In the genomic region with DNA sequence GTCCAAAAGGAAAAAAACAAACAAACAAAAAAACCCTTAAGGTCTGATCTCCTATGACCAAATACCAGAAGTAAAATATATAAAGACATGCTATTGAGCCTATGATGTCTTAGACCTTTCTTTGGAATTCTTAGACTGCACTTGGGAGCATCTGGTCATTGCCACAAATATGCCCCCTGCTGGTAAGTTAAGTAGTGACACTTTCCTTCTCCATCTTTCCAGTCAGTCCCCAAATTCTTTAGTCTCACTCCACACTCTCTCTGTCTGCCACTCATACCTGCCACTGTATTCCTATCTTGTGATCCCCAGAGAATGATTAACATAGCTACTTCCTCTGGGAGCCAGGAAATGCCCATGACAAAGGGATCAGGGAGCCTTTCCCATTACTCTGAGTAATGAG, we compare ENCODE assay signal across 8 mouse cellular contexts. TPM values are rescaled to one million over a fixed set of nuclear protein-coding genes. Genes with fewer than 3 reads are reported as not detected.
DNase-seq lines count a peak whose midpoint lies in the region; ATAC-seq and TF ChIP-seq lines count a peak whose summit lies in the region.

No protein-coding gene starts in this region.

- DNase-seq in frontal cortex, postnatal 10 days (ENCODE audit: low spot score in 2 of 2) = no peak
- DNase-seq in liver, embryonic 14.5 days (ENCODE audit: low read depth in 3 of 3, low spot score in 3 of 3) = no peak
- no peak for DNase-seq in liver, embryonic 11.5 days (ENCODE audit: low spot score)
- DNase-seq in MN1 (ENCODE audit: low spot score) = peak; percentile 58
- DNase-seq in forelimb bud, embryonic 11.5 days (ENCODE audit: low read depth, low spot score) = peak; percentile 56
- no peak for DNase-seq in stomach, postnatal 0 days (ENCODE audit: low spot score)

- peak; percentile 26; the same call in 1 of the 2 replicates for ATAC-seq in frontal cortex, adult (ENCODE audit: low TSS enrichment)
- ATAC-seq in liver, embryonic 14.5 days (ENCODE audit: insufficient read depth) = no peak
- ATAC-seq in liver, embryonic 11.5 days (replicated peaks; ENCODE audit: low FRiP score) = no peak
- no peak for ATAC-seq in stomach, postnatal 0 days (ENCODE audit: low FRiP score, low TSS enrichment)
- ATAC-seq in monocyte, adult 5-6 weeks (replicated peaks; ENCODE audit: insufficient number of reproducible peaks, low FRiP score, low TSS enrichment, poor library complexity, severe bottlenecking) = no peak

- no peaks in the 10 kb centered on the region for H3K9me3 ChIP-seq in liver, embryonic 14.5 days (ENCODE audit: control insufficient read depth, low read length)
- H3K9me3 ChIP-seq in liver, embryonic 11.5 days (ENCODE audit: control insufficient read depth, low read length) = no peaks in the 10 kb centered on the region
- H3K9me3 ChIP-seq in stomach, postnatal 0 days (ENCODE audit: control insufficient read depth, low read length) = no peaks in the 10 kb centered on the region

- no peak for TF ChIP-seq EP300 in liver, embryonic 14.5 days (IDR thresholded peaks at IDR 0.05; ENCODE audit: low read depth)
- no peak for TF ChIP-seq EP300 in stomach, postnatal 0 days (optimal IDR thresholded peaks at IDR 0.05)

- peak; percentile 75 for TF ChIP-seq CTCF in liver, embryonic 14.5 days (IDR thresholded peaks at IDR 0.05; ENCODE audit: low read depth)
- TF ChIP-seq CTCF in stomach, postnatal 0 days (IDR thresholded peaks at IDR 0.05; ENCODE audit: low read depth) = peak; percentile 85

- H3K36me3 ChIP-seq in liver, embryonic 14.5 days (replicated peaks; ENCODE audit: control insufficient read depth, insufficient read depth, low read depth) = no peaks in the 10 kb centered on the region
- H3K36me3 ChIP-seq in liver, embryonic 11.5 days (ENCODE audit: control insufficient read depth, insufficient read depth, low read length) = no peaks in the 10 kb centered on the region
- no peaks in the 10 kb centered on the region for H3K36me3 ChIP-seq in stomach, postnatal 0 days (ENCODE audit: control insufficient read depth, insufficient read depth, low read length)

- no peak overlapping the region for H3K27ac ChIP-seq in liver, embryonic 14.5 days
- H3K27ac ChIP-seq in liver, embryonic 11.5 days (ENCODE audit: low read depth, low read length) = no peak overlapping the region
- no peak overlapping the region for H3K27ac ChIP-seq in stomach, postnatal 0 days (replicated peaks)

- H3K9ac ChIP-seq in liver, embryonic 14.5 days (replicated peaks) = no peak overlapping the region
- H3K9ac ChIP-seq in liver, embryonic 11.5 days (ENCODE audit: low read depth, low read length) = no peak overlapping the region
- H3K9ac ChIP-seq in stomach, postnatal 0 days (ENCODE audit: low read length) = no peak overlapping the region

- no peak overlapping the region for H3K4me3 ChIP-seq in liver, embryonic 14.5 days (ENCODE audit: insufficient read depth in 1 of 2, low read depth in 2 of 2, low read length in 2 of 2)
- no peak overlapping the region for H3K4me3 ChIP-seq in liver, embryonic 11.5 days (ENCODE audit: low read depth, low read length)
- no peak overlapping the region for H3K4me3 ChIP-seq in stomach, postnatal 0 days (ENCODE audit: low read depth, low read length)

- H3K4me1 ChIP-seq in liver, embryonic 14.5 days (replicated peaks; ENCODE audit: control insufficient read depth in 2 of 2, insufficient read depth in 2 of 2, low read length in 1 of 2) = 0 out of 4 replicates have a peak, but pooled peaks cover 0 to 2% of the 10 kb centered on the region in 2 experiments
- peaks cover 10% of the 10 kb centered on the region for H3K4me1 ChIP-seq in liver, embryonic 11.5 days (replicated peaks; ENCODE audit: control insufficient read depth, insufficient read depth, low read length)
- H3K4me1 ChIP-seq in stomach, postnatal 0 days (replicated peaks; ENCODE audit: control insufficient read depth, insufficient read depth) = no peaks in the 10 kb centered on the region

- H3K27me3 ChIP-seq in liver, embryonic 14.5 days (ENCODE audit: control insufficient read depth, insufficient read depth, low read length) = peaks cover 23% of the 10 kb centered on the region
- peaks cover 23% of the 10 kb centered on the region for H3K27me3 ChIP-seq in liver, embryonic 11.5 days (replicated peaks; ENCODE audit: control insufficient read depth, insufficient read depth, low read length)
- no peaks in the 10 kb centered on the region for H3K27me3 ChIP-seq in stomach, postnatal 0 days (ENCODE audit: control insufficient read depth, insufficient read depth, low read length)

- no peak overlapping the region for H3K4me2 ChIP-seq in liver, embryonic 14.5 days (ENCODE audit: low read depth)
- no peak overlapping the region for H3K4me2 ChIP-seq in liver, embryonic 11.5 days
- H3K4me2 ChIP-seq in stomach, postnatal 0 days (replicated peaks; ENCODE audit: low read depth) = no peak overlapping the region

RNA-seq across cellular contexts. Expression of gene Myoz1, which starts 2.0 kb away (rescaled TPM):
- polyA plus RNA-seq in liver, embryonic 14.5 days (2012; rRNA removed) = 0.04 and 0.10 TPM in 2 replicates
- polyA plus RNA-seq in liver, embryonic 14.5 days (2014; fragmentation: Nextera tagmentation; extraction: Ambion mirVana) = 0.14 TPM in 1 of 2 replicates, not detected in the other
- polyA plus RNA-seq in liver, embryonic 11.5 days (2014; fragmentation: Nextera tagmentation; extraction: Ambion mirVana) = 0.23 and 0.95 TPM in 2 replicates
- 0.10 TPM in 1 of 2 replicates, not detected in the other for polyA plus RNA-seq in stomach, postnatal 0 days (2015; fragmentation: Nextera tagmentation; extraction: Ambion mirVana)
- 1.1 TPM in 1 of 3 replicates, not detected in the others for total RNA-seq in monocyte, adult 5-6 weeks (2017)

RNA-seq across cellular contexts. Expression of gene Synpo2l, which starts 9.8 kb away (rescaled TPM):
- 0.02 TPM in 2 replicates for polyA plus RNA-seq in liver, embryonic 14.5 days (2012; rRNA removed)
- 0.09 TPM in 1 of 2 replicates, not detected in the other for polyA plus RNA-seq in liver, embryonic 14.5 days (2014; fragmentation: Nextera tagmentation; extraction: Ambion mirVana)
- polyA plus RNA-seq in liver, embryonic 11.5 days (2014; fragmentation: Nextera tagmentation; extraction: Ambion mirVana) = 0.68 and 1.5 TPM in 2 replicates
- polyA plus RNA-seq in stomach, postnatal 0 days (2015; fragmentation: Nextera tagmentation; extraction: Ambion mirVana) = 0.30 and 0.42 TPM in 2 replicates
- not detected in 3 replicates for total RNA-seq in monocyte, adult 5-6 weeks (2017)

RNA-seq across cellular contexts. Expression of gene Sec24c, which starts 15.8 kb away (rescaled TPM):
- polyA plus RNA-seq in liver, embryonic 14.5 days (2012; rRNA removed) = 36.4 and 37.1 TPM in 2 replicates
- 28.4 and 33.8 TPM in 2 replicates for polyA plus RNA-seq in liver, embryonic 14.5 days (2014; fragmentation: Nextera tagmentation; extraction: Ambion mirVana)
- 85.5 and 99.0 TPM in 2 replicates for polyA plus RNA-seq in liver, embryonic 11.5 days (2014; fragmentation: Nextera tagmentation; extraction: Ambion mirVana)
- 41.4 and 42.9 TPM in 2 replicates for polyA plus RNA-seq in stomach, postnatal 0 days (2015; fragmentation: Nextera tagmentation; extraction: Ambion mirVana)
- total RNA-seq in monocyte, adult 5-6 weeks (2017) = 156 to 200 TPM (median 191 TPM) in 3 replicates

RNA-seq across cellular contexts. Expression of gene Usp54, which starts 17.5 kb away (rescaled TPM):
- polyA plus RNA-seq in liver, embryonic 14.5 days (2012; rRNA removed) = 1.2 and 1.3 TPM in 2 replicates
- 1.1 and 1.2 TPM in 2 replicates for polyA plus RNA-seq in liver, embryonic 14.5 days (2014; fragmentation: Nextera tagmentation; extraction: Ambion mirVana)
- 5.8 and 6.0 TPM in 2 replicates for polyA plus RNA-seq in liver, embryonic 11.5 days (2014; fragmentation: Nextera tagmentation; extraction: Ambion mirVana)
- polyA plus RNA-seq in stomach, postnatal 0 days (2015; fragmentation: Nextera tagmentation; extraction: Ambion mirVana) = 3.3 and 3.4 TPM in 2 replicates
- total RNA-seq in monocyte, adult 5-6 weeks (2017) = 0.57 to 5.1 TPM (median 2.0 TPM) in 3 replicates

RNA-seq across cellular contexts. Expression of gene Fut11, which starts 36.4 kb away (rescaled TPM):
- 2.8 and 3.3 TPM in 2 replicates for polyA plus RNA-seq in liver, embryonic 14.5 days (2012; rRNA removed)
- polyA plus RNA-seq in liver, embryonic 14.5 days (2014; fragmentation: Nextera tagmentation; extraction: Ambion mirVana) = 4.3 and 5.7 TPM in 2 replicates
- polyA plus RNA-seq in liver, embryonic 11.5 days (2014; fragmentation: Nextera tagmentation; extraction: Ambion mirVana) = 14.2 and 14.9 TPM in 2 replicates
- 13.0 and 13.7 TPM in 2 replicates for polyA plus RNA-seq in stomach, postnatal 0 days (2015; fragmentation: Nextera tagmentation; extraction: Ambion mirVana)
- total RNA-seq in monocyte, adult 5-6 weeks (2017) = 5.0 to 9.7 TPM (median 8.2 TPM) in 3 replicates

Comparison
In these comparisons a context has a peak if more than half of its experiments do, and no peak if none do; other contexts are left out.
1. DNase-seq: peak in MN1 (single experiment) and forelimb bud, embryonic 11.5 days (single experiment); none in frontal cortex, postnatal 10 days (0 of 2), liver, embryonic 14.5 days (0 of 3), liver, embryonic 11.5 days (single experiment) and stomach, postnatal 0 days (single experiment).